Mouse (Mus musculus): Measurements from ENCODE around the gene Pih1d3. TPM values are rescaled to one million over a fixed set of nuclear protein-coding genes. Genes with fewer than 3 reads are reported as not detected.

The Pih1d3 gene
- total RNA-seq (2023; ENCODE audit: inconsistent age) = not detected in 4 replicates

DNA sequence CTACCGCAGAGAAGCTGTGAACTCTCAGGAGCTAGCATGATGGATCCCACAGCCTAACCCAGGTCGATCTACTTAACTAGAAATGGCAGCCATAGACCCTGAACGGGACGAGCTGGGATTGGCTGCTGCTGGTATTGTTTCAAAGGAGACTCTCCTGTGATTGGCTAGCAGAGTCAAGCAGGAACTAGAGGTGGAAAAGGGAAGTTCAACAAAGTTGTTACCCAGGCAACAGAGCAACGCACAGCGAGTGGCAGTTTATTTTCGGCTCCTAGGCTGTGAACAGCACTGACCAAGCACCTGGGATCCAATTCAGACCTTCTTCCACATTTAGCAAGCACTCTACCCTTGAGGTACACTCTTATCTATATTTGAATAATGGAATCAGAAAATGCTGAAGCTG lies at the start of gene Pih1d3, which contains the start of gene 4931428L18Rik:
TSS of gene Pih1d3 (plus strand) at position 275 of the 400 bp plus-strand sequence.
TSS of gene 4931428L18Rik (minus strand) at position 121 of the 400 bp plus-strand sequence.

DNA sequence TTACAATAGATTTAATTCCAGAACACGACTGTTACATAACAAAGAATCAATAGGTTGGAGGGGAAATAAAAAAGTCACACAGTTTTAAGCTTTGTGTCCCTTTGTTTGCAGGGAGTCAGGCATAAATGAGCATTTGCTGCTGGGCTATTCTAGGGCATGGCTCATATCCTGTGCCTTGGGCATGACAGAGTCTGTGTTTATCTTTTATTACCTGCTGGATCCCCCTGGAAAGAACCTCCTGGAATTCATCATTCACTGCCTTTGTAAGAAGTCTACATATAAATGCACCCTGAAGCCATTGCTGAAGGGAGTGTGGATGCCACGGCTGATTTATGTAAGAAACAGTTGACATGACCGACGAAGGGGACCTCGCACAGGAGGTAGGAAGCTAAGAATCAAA lies 46.5 kb upstream of the Pih1d3 start, which contains the start of gene Lgsn:
TSS of gene Lgsn (plus strand) at position 301 of the 400 bp plus-strand sequence.

Other genes with a start within 250 kb of the Pih1d3 start
- not detected in 4 replicates for gene AC153137.1, start 244.9 kb upstream of the Pih1d3 start, total RNA-seq (2023; ENCODE audit: inconsistent age)
- gene Lgsn, start 46.4 kb upstream of the Pih1d3 start, total RNA-seq (2023; ENCODE audit: inconsistent age) = not detected in 4 replicates
- gene 4931428L18Rik, start 154 bp upstream of the Pih1d3 start, total RNA-seq (2023; ENCODE audit: inconsistent age) = not detected in 4 replicates